Mouse (Mus musculus) layer of hippocampus, adult 9-11 months (tissue): Measurements from ENCODE around the gene Elp5.
"Not testable (repeated sequence)": the region's sequence is repeated elsewhere in the genome, so short reads cannot be mapped to it uniquely, and the experiment has no call there.

Experiments used
- DNase-seq: peaks from one replicate; pipeline ENCODE4 v3.0.0; 2022

The Elp5 gene

GRCm38 (mm10) chr11:69933066-69933465 is 49.3 kb downstream of the Elp5 start:
- no peak for DNase-seq

- no peak for DNase-seq
Measured at GRCm38 (mm10) chr11:69932254-69932653, 50.1 kb downstream of the Elp5 start.

- no peak for DNase-seq
Measured at GRCm38 (mm10) chr11:69931769-69932168, 50.5 kb downstream of the Elp5 start.

GRCm38 (mm10) chr11:69930967-69931537 is 51.3 kb downstream of the Elp5 start:
- DNase-seq: no peak

GRCm38 (mm10) chr11:69930176-69930575 is 52.1 kb downstream of the Elp5 start:
- DNase-seq: not testable (repeated sequence)

GRCm38 (mm10) chr11:69929712-69930111 is 52.6 kb downstream of the Elp5 start:
- no peak for DNase-seq

GRCm38 (mm10) chr11:69927501-69927900 is 54.8 kb downstream of the Elp5 start:
- DNase-seq: no peak

- DNase-seq: no peak
Measured at GRCm38 (mm10) chr11:69922796-69923195, 59.5 kb downstream of the Elp5 start.

- DNase-seq: no peak
Measured at GRCm38 (mm10) chr11:69922012-69922756, 60.1 kb downstream of the Elp5 start.

GRCm38 (mm10) chr11:69921114-69922011 is 61.0 kb downstream of the Elp5 start, which contains the start of gene Eif5a:
TSS of gene Eif5a (minus strand) at chr11:69921958.
- DNase-seq: peak; percentile 100

GRCm38 (mm10) chr11:69920266-69921031 is 61.9 kb downstream of the Elp5 start:
- peak; percentile 49 for DNase-seq

- peak; percentile 64 for DNase-seq
Measured at GRCm38 (mm10) chr11:69919661-69920265, 62.6 kb downstream of the Elp5 start.

GRCm38 (mm10) chr11:69919053-69919452 is 63.3 kb downstream of the Elp5 start:
- no peak for DNase-seq
